Mouse (Mus musculus): Measurements from ENCODE around the gene Scnn1a.

DNA sequence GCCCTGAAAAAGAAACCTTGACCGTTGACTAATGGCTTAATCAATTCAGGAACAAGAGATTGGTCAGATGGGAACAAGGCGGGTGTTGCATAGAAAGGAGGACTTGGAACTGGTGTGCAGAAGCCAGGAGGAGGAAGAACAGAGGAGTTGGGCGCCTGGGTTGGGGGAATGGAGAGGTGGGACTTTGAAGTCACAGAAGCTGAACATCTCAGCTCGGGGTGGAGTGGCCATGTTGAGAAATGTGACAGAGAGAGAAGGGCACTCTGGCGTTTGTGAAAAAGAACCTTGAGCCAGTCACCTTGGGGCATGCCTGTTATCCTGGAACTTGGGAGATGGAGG is 31.6 kb downstream of the Scnn1a start:
- TF ChIP-seq CTCF (IDR thresholded peaks at IDR 0.05; ENCODE audit: extremely low read depth, insufficient read length, insufficient replicate concordance, low read depth, low read length), result no peak
- no peak; the same call in 1 of the 2 replicates for TF ChIP-seq POLR2A (IDR thresholded peaks at IDR 0.05; ENCODE audit: low read depth, low read length)

Measured in small intestine, adult 2 months (tissue).